Mouse (Mus musculus): Measurements from ENCODE around the gene Lyrm7.

The Lyrm7 gene

DNA sequence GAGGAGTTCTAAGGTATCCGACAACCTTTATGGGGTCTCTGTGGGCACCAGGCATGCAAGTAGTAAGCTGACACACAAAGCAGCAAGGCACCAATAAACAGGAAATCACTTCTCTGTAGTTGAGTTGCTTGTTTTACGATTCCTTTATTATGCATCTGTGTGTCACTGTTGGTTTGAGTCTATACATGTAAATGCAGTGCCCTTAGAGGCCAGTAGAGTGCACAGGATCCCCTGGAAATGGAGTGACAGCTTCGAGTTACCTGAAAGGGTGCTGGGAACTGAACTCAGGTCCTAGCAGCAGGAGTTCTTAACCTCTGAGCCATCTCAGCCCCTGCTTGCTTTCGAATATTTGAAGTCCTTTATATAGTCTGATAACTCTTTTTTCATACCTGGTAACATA is 21.0 kb downstream of the Lyrm7 start:
- ChIA-PET POLR2A (interaction anchor here in 2 of 4 experiments (0.5 to 1.2 kb wide), 6 partner anchors 10 to 60 kb away, joined by 3 to 4 read pairs (median 3); partner anchors contain the start of genes Cdc42se2 (in 1 of the 2) and Lyrm7 (in 1 of the 2)), CTCF (interaction anchor here in 1 of 4 experiments (0.7 kb wide), 1 partner anchor 34 kb away, joined by 4 read pairs; no protein-coding TSS in a partner anchor)

- ChIA-PET CTCF (interaction anchor here in 3 of 4 experiments (0.6 to 1.2 kb wide), 3 partner anchors 11 to 176 kb away, joined by 3 read pairs; no protein-coding TSS in a partner anchor), POLR2A (interaction anchor here in 3 of 4 experiments (0.6 to 1.4 kb wide), 9 partner anchors 19 to 397 kb away, joined by 3 to 6 read pairs (median 3); partner anchors contain the start of genes Cdc42se2 (in 2 of the 3) and Lyrm7 (in 1 of the 3))
These were observed 24.6 kb downstream of the Lyrm7 start for GRCm38 (mm10) chr11:54836106-54836505.

DNA sequence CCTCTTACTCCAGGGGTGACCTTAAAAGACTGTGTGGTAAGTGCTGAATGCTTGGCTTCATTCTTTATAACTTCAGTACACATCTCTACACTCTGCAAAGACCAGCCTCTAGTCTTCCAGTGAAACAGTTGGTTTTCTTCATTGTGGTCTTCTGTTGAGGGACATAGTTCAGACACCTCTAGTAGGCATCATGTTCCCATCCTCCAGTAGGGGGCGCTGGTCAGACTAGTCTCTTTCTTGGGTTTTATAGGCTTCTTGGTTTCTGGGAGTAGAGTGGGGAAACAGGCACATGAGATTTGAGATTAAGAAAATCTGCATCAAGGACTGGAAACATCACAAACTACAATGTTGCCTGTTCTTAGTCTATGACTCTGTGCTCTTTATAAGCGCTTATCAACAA is 26.1 kb downstream of the Lyrm7 start:
- ChIA-PET POLR2A (no interaction called here), CTCF (no interaction called here)

DNA sequence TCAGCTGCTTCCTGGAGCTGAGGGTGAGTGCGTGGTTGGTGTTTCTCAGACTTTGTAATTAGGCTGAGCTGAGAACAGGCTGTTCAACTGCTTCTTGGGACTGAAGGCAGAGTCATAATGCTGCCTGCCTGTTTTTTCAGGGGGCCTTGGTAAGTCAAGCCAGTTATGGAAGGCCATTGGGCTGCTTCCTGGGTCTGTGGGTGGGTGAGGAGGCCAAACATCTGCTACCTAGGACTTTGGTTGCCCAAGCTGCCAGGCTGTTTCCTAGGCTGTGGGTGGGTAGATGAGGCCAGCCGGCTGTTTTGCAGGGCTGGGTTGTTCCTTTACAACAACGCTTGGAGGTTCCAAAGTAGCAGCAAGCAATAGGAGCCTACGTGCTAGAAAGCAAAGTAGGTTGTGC is 26.9 kb downstream of the Lyrm7 start:
- CTCF ChIA-PET: no interaction called here
- POLR2A ChIA-PET: interaction anchor here in 1 of 4 experiments (1.1 to 1.5 kb wide), 2 partner anchors 27 to 46 kb away, joined by 3 to 8 read pairs; partner anchors contain the start of genes Cdc42se2 and Lyrm7

DNA sequence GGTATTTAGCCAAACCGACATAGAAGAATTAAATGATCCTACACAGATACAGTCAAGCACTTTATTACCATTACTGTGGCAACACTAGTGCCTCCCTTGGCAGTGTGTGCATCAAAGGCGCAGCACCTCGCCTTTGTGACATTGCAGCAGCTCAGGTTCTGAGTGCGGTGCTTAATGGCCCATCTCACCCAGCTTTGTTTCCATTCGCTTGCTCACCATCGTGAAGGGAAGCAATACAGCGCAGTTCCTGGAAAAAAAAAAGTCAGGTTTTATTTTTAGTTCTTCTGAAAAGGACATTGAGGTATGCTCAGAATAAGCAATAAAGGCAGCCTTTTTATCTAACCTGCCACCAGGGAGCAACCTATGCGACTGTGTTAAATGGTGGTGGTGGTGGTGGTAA is 33.9 kb downstream of the Lyrm7 start:
- POLR2A ChIA-PET: interaction anchor here in 1 of 4 experiments (0.7 kb wide), 1 partner anchor 160 kb away, joined by 3 read pairs; no protein-coding TSS in a partner anchor
- CTCF ChIA-PET: interaction anchor here in 1 of 4 experiments (1.1 kb wide), 1 partner anchor 31 kb away, joined by 3 read pairs; no protein-coding TSS in a partner anchor

DNA sequence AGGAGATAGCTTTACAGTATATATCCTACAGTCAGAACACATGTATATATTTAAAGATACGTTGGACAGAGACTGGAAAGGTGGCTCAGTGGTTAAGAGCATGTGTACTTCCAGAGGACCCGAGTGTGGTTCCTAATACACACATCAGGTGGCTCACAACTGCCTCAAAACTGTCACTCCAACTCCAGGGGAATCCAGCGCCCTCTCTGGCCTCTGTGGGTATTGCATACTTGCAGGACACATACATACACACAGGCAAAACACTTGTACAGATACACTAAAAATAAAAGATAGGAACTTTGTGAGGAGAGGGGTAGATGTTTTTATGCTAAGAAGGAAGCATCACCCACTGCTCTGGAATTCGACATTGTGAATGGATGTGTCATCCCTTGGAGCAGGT is 34.9 kb downstream of the Lyrm7 start:
- CTCF ChIA-PET: interaction anchor here in 3 of 4 experiments (0.6 to 1.1 kb wide), 3 partner anchors 11 to 556 kb away, joined by 3 to 5 read pairs (median 3); no protein-coding TSS in a partner anchor

DNA sequence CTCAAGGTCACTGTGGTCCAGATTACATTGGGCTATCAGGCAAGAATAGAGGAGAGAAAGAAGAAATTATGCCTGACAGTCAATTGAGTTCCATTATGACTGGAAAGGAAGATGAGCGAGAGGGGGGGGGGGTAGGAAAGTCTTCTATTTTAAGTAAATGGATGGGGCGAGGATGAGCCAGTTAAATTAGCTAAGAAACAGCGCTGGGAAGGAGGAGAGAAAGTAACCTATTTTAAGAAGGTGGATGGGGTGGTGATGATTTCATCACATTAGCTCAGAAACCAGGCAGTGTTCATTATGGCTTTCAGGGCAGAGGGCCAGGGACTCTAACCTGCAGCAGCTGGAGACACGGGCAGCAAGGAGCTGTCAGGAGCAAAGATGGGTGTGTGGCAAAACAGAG is 37.2 kb downstream of the Lyrm7 start:
- ChIA-PET POLR2A (interaction anchor here in 3 of 4 experiments (0.7 to 1.3 kb wide), 5 partner anchors 14 to 37 kb away, joined by 3 to 4 read pairs (median 3); partner anchors contain the start of gene Lyrm7 (in 1 of the 3)), CTCF (interaction anchor here in 1 of 4 experiments (0.8 kb wide), 1 partner anchor 81 kb away, joined by 9 read pairs; no protein-coding TSS in a partner anchor)

More for the DNA sequence above, 34.9 kb downstream of the Lyrm7 start:
- POLR2A ChIA-PET: interaction anchor here in 1 of 4 experiments (1.0 to 1.1 kb wide), 2 partner anchors 9 to 38 kb away, joined by 3 to 4 read pairs; partner anchors contain the start of gene Cdc42se2

GRCm38 (mm10) chr11:54819489-54819888 is 41.2 kb downstream of the Lyrm7 start:
- POLR2A ChIA-PET: interaction anchor here in 3 of 4 experiments (0.7 to 2.1 kb wide), 10 partner anchors 8 to 90 kb away, joined by 3 to 8 read pairs (median 4); partner anchors contain the start of genes Cdc42se2 (in 3 of the 3) and Lyrm7 (in 1 of the 3)
- CTCF ChIA-PET: no interaction called here

- CTCF ChIA-PET: interaction anchor here in 1 of 4 experiments (0.6 kb wide), 1 partner anchor 341 kb away, joined by 4 read pairs; no protein-coding TSS in a partner anchor
- POLR2A ChIA-PET: interaction anchor here in 2 of 4 experiments (1.0 to 2.9 kb wide), 7 partner anchors 19 to 70 kb away, joined by 3 to 16 read pairs (median 5); partner anchors contain the start of genes Cdc42se2 (in 2 of the 2) and Lyrm7 (in 1 of the 2)
These were observed 43.3 kb downstream of the Lyrm7 start for GRCm38 (mm10) chr11:54817449-54817848.

DNA sequence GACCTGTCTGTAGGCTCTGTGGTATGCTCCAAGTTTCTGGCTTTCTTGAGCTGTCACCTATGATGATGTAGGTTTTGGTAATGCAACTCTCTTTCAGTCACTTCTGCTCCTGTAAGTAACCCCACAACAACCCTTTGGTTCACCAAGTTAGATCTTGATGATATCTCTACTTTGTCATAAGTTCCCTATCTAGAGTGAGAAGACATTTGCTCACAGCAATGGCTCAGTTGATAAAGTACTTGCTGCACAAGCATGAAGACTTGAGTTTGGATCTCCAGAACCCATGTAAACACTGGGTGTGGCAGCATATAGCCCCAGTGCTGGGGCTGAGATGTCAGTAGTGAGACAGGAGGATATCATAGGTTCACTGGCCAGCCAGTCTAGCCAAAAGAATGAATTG is 45.1 kb downstream of the Lyrm7 start:
- POLR2A ChIA-PET: interaction anchor here in 3 of 4 experiments (0.9 to 2.9 kb wide), 7 partner anchors 9 to 48 kb away, joined by 3 to 16 read pairs (median 3); partner anchors contain the start of genes Cdc42se2 (in 2 of the 3) and Lyrm7 (in 1 of the 3)
- CTCF ChIA-PET: interaction anchor here in 1 of 4 experiments (0.9 kb wide), 1 partner anchor 12 kb away, joined by 3 read pairs; no protein-coding TSS in a partner anchor

DNA sequence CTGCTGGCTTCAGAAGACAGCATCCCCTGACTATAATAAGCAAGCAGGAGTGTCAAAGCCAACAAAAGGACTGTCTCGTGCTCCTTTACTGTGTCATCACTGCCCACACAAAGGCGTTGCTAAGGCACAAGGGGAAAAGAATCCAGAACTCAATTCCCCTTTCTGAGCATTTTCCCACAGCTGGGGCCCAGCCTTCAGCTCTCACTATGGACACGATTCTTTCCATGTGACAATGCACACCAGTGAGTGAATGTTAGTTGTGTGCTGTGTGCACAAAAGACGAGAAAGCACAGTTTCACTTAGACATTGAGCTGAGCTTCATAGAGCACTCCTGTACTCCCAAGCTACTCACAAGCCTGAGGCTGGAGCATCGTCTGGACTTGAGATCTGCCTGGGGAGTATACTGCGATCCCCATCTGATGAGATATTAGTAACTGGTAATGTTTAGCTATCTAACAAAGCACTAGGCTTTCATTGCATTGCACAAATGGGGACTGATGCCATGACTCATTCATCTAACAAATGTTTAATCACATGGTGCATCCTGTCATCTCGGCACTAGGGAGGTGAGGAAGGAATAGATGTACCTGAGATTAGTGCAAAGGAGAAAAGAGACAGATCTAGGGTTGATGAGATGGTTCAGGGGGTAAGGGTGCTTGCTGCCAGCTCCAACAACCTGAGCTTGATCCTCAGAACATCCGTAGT is 47.8 kb downstream of the Lyrm7 start:
- CTCF ChIA-PET: no interaction called here
- POLR2A ChIA-PET: interaction anchor here in 3 of 4 experiments (0.7 to 1.7 kb wide), 7 partner anchors 17 to 177 kb away, joined by 3 to 11 read pairs (median 5); partner anchors contain the start of genes Cdc42se2 (in 3 of the 3) and Lyrm7 (in 1 of the 3)

- CTCF ChIA-PET: interaction anchor here in 2 of 4 experiments (0.6 to 0.7 kb wide), 2 partner anchors 16 to 82 kb away, joined by 3 to 5 read pairs; no protein-coding TSS in a partner anchor
- POLR2A ChIA-PET: interaction anchor here in 3 of 4 experiments (0.9 to 1.7 kb wide), 6 partner anchors 16 to 50 kb away, joined by 3 to 11 read pairs (median 5); partner anchors contain the start of genes Cdc42se2 (in 3 of the 3) and Lyrm7 (in 1 of the 3)
These were observed 48.4 kb downstream of the Lyrm7 start for GRCm38 (mm10) chr11:54812314-54812713.

GRCm38 (mm10) chr11:54811054-54811453 is 49.7 kb downstream of the Lyrm7 start:
- CTCF ChIA-PET: no interaction called here
- POLR2A ChIA-PET: interaction anchor here in 2 of 4 experiments (0.8 to 3.8 kb wide), 7 partner anchors 8 to 50 kb away, joined by 3 to 23 read pairs (median 3); partner anchors contain the start of genes Cdc42se2 (in 2 of the 2) and Lyrm7 (in 1 of the 2)

- ChIA-PET CTCF (interaction anchor here in 1 of 4 experiments (1.5 kb wide), 1 partner anchor 248 kb away, joined by 3 read pairs; no protein-coding TSS in a partner anchor), POLR2A (interaction anchor here in 2 of 4 experiments (1.2 to 3.8 kb wide), 5 partner anchors 12 to 51 kb away, joined by 3 to 23 read pairs (median 5); partner anchors contain the start of genes Cdc42se2 (in 2 of the 2) and Lyrm7 (in 1 of the 2))
These were observed 51.1 kb downstream of the Lyrm7 start for GRCm38 (mm10) chr11:54809582-54809981.

DNA sequence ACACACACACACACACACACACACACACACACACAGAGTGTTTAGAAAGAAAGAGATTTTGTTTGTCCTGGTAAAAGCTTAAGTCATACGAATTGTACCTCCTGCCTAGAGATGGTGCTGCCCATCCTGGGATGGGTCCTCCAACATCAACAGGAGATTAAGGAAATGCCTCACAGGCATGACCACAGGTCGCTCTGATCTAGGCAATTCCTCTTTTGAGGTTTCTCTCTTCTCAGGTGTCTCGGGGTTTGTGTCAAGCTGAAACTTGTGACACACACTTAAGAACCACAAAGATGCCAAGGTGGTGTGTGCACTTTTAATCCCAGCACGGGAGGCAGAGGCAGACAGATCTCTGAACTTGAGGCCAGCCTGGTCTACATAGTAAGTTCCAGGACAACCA is 52.5 kb downstream of the Lyrm7 start:
- ChIA-PET CTCF (interaction anchor here in 1 of 4 experiments (0.6 kb wide), 1 partner anchor 10 kb away, joined by 4 read pairs; no protein-coding TSS in a partner anchor), POLR2A (interaction anchor here in 1 of 4 experiments (1.4 to 3.8 kb wide), 4 partner anchors 11 to 52 kb away, joined by 3 to 23 read pairs (median 4); partner anchors contain the start of genes Cdc42se2 and Lyrm7)

DNA sequence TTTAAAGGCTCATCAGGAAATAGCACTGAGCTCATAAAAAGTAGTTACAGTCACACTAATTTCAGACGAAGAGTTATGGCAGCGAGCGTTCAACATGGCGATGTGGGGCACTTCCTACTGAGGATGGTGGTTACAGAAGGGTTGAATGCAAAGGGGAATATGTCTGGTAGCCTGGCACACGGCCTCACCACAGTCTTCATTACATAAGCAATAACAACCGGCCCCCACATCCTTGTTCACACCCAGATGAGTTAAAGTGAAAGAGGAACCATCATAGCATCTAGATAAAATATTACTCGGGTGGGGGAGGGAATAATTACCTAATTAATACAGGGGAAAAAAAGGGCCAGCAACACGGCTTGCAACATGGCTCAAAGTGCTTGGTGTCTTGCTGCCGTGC is 53.0 kb downstream of the Lyrm7 start:
- CTCF ChIA-PET: no interaction called here
- POLR2A ChIA-PET: interaction anchor here in 2 of 4 experiments (0.7 to 2.2 kb wide), 6 partner anchors 9 to 274 kb away, joined by 3 to 6 read pairs (median 3); partner anchors contain the start of genes Cdc42se2 (in 1 of the 2) and Lyrm7 (in 1 of the 2)

DNA sequence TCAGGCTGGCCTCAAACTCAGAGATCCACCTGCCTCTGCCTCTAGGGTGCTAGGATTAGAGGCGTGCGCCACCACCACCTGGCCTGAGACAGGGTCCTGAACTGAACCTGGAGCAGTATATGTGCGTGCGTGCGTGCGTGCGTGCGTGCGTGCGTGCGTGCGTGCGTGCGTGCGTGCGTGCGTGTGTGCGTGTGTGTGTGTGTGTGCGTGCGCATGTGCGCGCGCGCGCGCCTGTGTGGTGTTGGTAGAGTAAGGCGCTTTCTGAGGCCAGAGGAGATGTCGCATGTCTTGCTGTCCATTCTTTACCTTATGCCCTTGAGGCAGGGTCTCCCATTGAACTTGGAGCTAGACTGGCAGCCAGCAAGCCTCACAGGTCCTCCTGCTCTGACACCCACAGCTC is 53.8 kb downstream of the Lyrm7 start:
- CTCF ChIA-PET: no interaction called here
- POLR2A ChIA-PET: interaction anchor here in 3 of 4 experiments (0.7 to 2.2 kb wide), 6 partner anchors 9 to 275 kb away, joined by 3 to 6 read pairs (median 4); partner anchors contain the start of gene Cdc42se2 (in 2 of the 3)

GRCm38 (mm10) chr11:54805196-54805595 is 55.5 kb downstream of the Lyrm7 start:
- POLR2A ChIA-PET: interaction anchor here in 3 of 4 experiments (1.0 to 4.5 kb wide), 13 partner anchors 9 to 55 kb away, joined by 3 to 33 read pairs (median 4); partner anchors contain the start of genes Cdc42se2 (in 3 of the 3) and Lyrm7 (in 1 of the 3)

More at GRCm38 (mm10) chr11:54805196-54805595, 55.5 kb downstream of the Lyrm7 start:
- CTCF ChIA-PET: no interaction called here
